Mouse (Mus musculus): ENCODE measurements around the gene Phyhd1. TPM values are rescaled to one million over a fixed set of nuclear protein-coding genes. Genes with fewer than 3 reads are reported as not detected.

Gene Phyhd1
- polyA plus RNA-seq, 1 experiment from 2014 or later = 7.4 TPM

GRCm38 (mm10) chr2:30242509-30242908 is 23.5 kb upstream of the Phyhd1 start:
- Histone ChIP-seq H3K27me3 (ENCODE audit: control insufficient read depth, insufficient read depth, low read depth, low read length) (no peaks in the 10 kb centered on the region), H3K4me3 (ENCODE audit: low read length) (no peak overlapping the region), H3K4me2 (ENCODE audit: low read depth, low read length) (no peak overlapping the region), H3K9me3 (ENCODE audit: control insufficient read depth, low read length) (no peaks in the 10 kb centered on the region), H3K27ac (ENCODE audit: low read length) (peak overlapping the region; percentile 70), H3K4me1 (replicated peaks; ENCODE audit: control insufficient read depth, insufficient read depth, low read length) (peaks cover 24% of the 10 kb centered on the region), H3K36me3 (ENCODE audit: control insufficient read depth, insufficient read depth, low read length) (peaks cover 22% of the 10 kb centered on the region), H3K9ac (ENCODE audit: low read length) (no peak overlapping the region)
- 44% methylated on average over 4 of the region's 4 CpGs for WGBS
- peak; percentile 31 for ATAC-seq (ENCODE audit: low read depth)

- 87% methylated on average over 4 of the region's 4 CpGs for WGBS
- Histone ChIP-seq H3K27me3 (ENCODE audit: control insufficient read depth, insufficient read depth, low read depth, low read length) (no peaks in the 10 kb centered on the region), H3K9me3 (ENCODE audit: control insufficient read depth, low read length) (no peaks in the 10 kb centered on the region), H3K4me3 (ENCODE audit: low read length) (no peak overlapping the region), H3K27ac (ENCODE audit: low read length) (0 out of 2 replicates have a peak overlapping the region, but pooled peaks have one; percentile 29), H3K9ac (ENCODE audit: low read length) (no peak overlapping the region), H3K36me3 (ENCODE audit: control insufficient read depth, insufficient read depth, low read length) (peaks cover 22% of the 10 kb centered on the region), H3K4me2 (ENCODE audit: low read depth, low read length) (no peak overlapping the region), H3K4me1 (replicated peaks; ENCODE audit: control insufficient read depth, insufficient read depth, low read length) (peaks cover 22% of the 10 kb centered on the region)
- no peak for ATAC-seq (ENCODE audit: low read depth)
Observed at GRCm38 (mm10) chr2:30243391-30243790, 22.6 kb upstream of the Phyhd1 start.

- H3K9me3 ChIP-seq (ENCODE audit: control insufficient read depth, low read length) = no peaks in the 10 kb centered on the region
- H3K4me3 ChIP-seq (ENCODE audit: low read length) = no peak overlapping the region
- H3K27ac ChIP-seq (ENCODE audit: low read length) = peak overlapping the region; percentile 47
- WGBS = 51% methylated on average over 7 of the region's 7 CpGs
- H3K9ac ChIP-seq (ENCODE audit: low read length) = peak overlapping the region; percentile 42; the same call in 1 of the 2 replicates
- peaks cover 13% of the 10 kb centered on the region for H3K4me1 ChIP-seq (replicated peaks; ENCODE audit: control insufficient read depth, insufficient read depth, low read length)
- peak; percentile 18; the same call in 1 of the 2 replicates for ATAC-seq (ENCODE audit: low read depth)
- peaks cover 27% of the 10 kb centered on the region for H3K36me3 ChIP-seq (ENCODE audit: control insufficient read depth, insufficient read depth, low read length)
- H3K27me3 ChIP-seq (ENCODE audit: control insufficient read depth, insufficient read depth, low read depth, low read length) = no peaks in the 10 kb centered on the region
- H3K4me2 ChIP-seq (ENCODE audit: low read depth, low read length) = no peak overlapping the region
Observed at GRCm38 (mm10) chr2:30244595-30245178, 21.3 kb upstream of the Phyhd1 start.

- Histone ChIP-seq H3K4me2 (ENCODE audit: low read depth, low read length) (no peak overlapping the region), H3K36me3 (ENCODE audit: control insufficient read depth, insufficient read depth, low read length) (peaks cover 15% of the 10 kb centered on the region), H3K4me3 (ENCODE audit: low read length) (no peak overlapping the region), H3K27me3 (ENCODE audit: control insufficient read depth, insufficient read depth, low read depth, low read length) (no peaks in the 10 kb centered on the region), H3K9me3 (ENCODE audit: control insufficient read depth, low read length) (no peaks in the 10 kb centered on the region), H3K9ac (ENCODE audit: low read length) (no peak overlapping the region), H3K27ac (ENCODE audit: low read length) (no peak overlapping the region), H3K4me1 (replicated peaks; ENCODE audit: control insufficient read depth, insufficient read depth, low read length) (peaks cover 13% of the 10 kb centered on the region)
- ATAC-seq (ENCODE audit: low read depth) = no peak
- WGBS = 95% methylated on average over 5 of the region's 5 CpGs
Observed at GRCm38 (mm10) chr2:30247036-30247435, 19.0 kb upstream of the Phyhd1 start.

- 67% methylated on average over 4 of the region's 4 CpGs for WGBS
- no peak overlapping the region for H3K4me3 ChIP-seq (ENCODE audit: low read length)
- no peak for ATAC-seq (ENCODE audit: low read depth)
- H3K4me2 ChIP-seq (ENCODE audit: low read depth, low read length) = no peak overlapping the region
- H3K27ac ChIP-seq (ENCODE audit: low read length) = no peak overlapping the region
- no peaks in the 10 kb centered on the region for H3K27me3 ChIP-seq (ENCODE audit: control insufficient read depth, insufficient read depth, low read depth, low read length)
- no peak overlapping the region for H3K9ac ChIP-seq (ENCODE audit: low read length)
- peaks cover 15% of the 10 kb centered on the region for H3K36me3 ChIP-seq (ENCODE audit: control insufficient read depth, insufficient read depth, low read length)
- H3K9me3 ChIP-seq (ENCODE audit: control insufficient read depth, low read length) = no peaks in the 10 kb centered on the region
- peaks cover 13% of the 10 kb centered on the region for H3K4me1 ChIP-seq (replicated peaks; ENCODE audit: control insufficient read depth, insufficient read depth, low read length)
Observed at GRCm38 (mm10) chr2:30247681-30248080, 18.3 kb upstream of the Phyhd1 start.

GRCm38 (mm10) chr2:30249182-30249581 is 16.8 kb upstream of the Phyhd1 start:
- ATAC-seq (ENCODE audit: low read depth) = no peak
- H3K9me3 ChIP-seq (ENCODE audit: control insufficient read depth, low read length) = no peaks in the 10 kb centered on the region
- peaks cover 10% of the 10 kb centered on the region for H3K4me1 ChIP-seq (replicated peaks; ENCODE audit: control insufficient read depth, insufficient read depth, low read length)
- no peak overlapping the region for H3K4me3 ChIP-seq (ENCODE audit: low read length)
- H3K36me3 ChIP-seq (ENCODE audit: control insufficient read depth, insufficient read depth, low read length) = peaks cover 10% of the 10 kb centered on the region
- H3K4me2 ChIP-seq (ENCODE audit: low read depth, low read length) = no peak overlapping the region
- no peak overlapping the region for H3K27ac ChIP-seq (ENCODE audit: low read length)
- 93% methylated on average over 3 of the region's 3 CpGs for WGBS
- H3K9ac ChIP-seq (ENCODE audit: low read length) = no peak overlapping the region
- no peaks in the 10 kb centered on the region for H3K27me3 ChIP-seq (ENCODE audit: control insufficient read depth, insufficient read depth, low read depth, low read length)

- H3K4me3 ChIP-seq (ENCODE audit: low read length) = no peak overlapping the region
- no peak overlapping the region for H3K9ac ChIP-seq (ENCODE audit: low read length)
- WGBS = 84% methylated on average over 10 of the region's 10 CpGs
- H3K27ac ChIP-seq (ENCODE audit: low read length) = no peak overlapping the region
- H3K4me1 ChIP-seq (replicated peaks; ENCODE audit: control insufficient read depth, insufficient read depth, low read length) = peaks cover 4% of the 10 kb centered on the region; the same call in 1 of the 2 replicates
- no peaks in the 10 kb centered on the region for H3K9me3 ChIP-seq (ENCODE audit: control insufficient read depth, low read length)
- no peak for ATAC-seq (ENCODE audit: low read depth)
- no peaks in the 10 kb centered on the region for H3K27me3 ChIP-seq (ENCODE audit: control insufficient read depth, insufficient read depth, low read depth, low read length)
- H3K4me2 ChIP-seq (ENCODE audit: low read depth, low read length) = no peak overlapping the region
- H3K36me3 ChIP-seq (ENCODE audit: control insufficient read depth, insufficient read depth, low read length) = peaks cover 13% of the 10 kb centered on the region
Observed at GRCm38 (mm10) chr2:30250166-30251128, 15.6 kb upstream of the Phyhd1 start.

GRCm38 (mm10) chr2:30251417-30252104 is 14.4 kb upstream of the Phyhd1 start:
- Histone ChIP-seq H3K9ac (ENCODE audit: low read length) (no peak overlapping the region), H3K4me3 (ENCODE audit: low read length) (no peak overlapping the region), H3K27ac (ENCODE audit: low read length) (no peak overlapping the region), H3K4me2 (ENCODE audit: low read depth, low read length) (no peak overlapping the region), H3K36me3 (ENCODE audit: control insufficient read depth, insufficient read depth, low read length) (peaks cover 24% of the 10 kb centered on the region), H3K9me3 (ENCODE audit: control insufficient read depth, low read length) (no peaks in the 10 kb centered on the region), H3K27me3 (ENCODE audit: control insufficient read depth, insufficient read depth, low read depth, low read length) (no peaks in the 10 kb centered on the region), H3K4me1 (replicated peaks; ENCODE audit: control insufficient read depth, insufficient read depth, low read length) (peaks cover 4% of the 10 kb centered on the region; the same call in 1 of the 2 replicates)
- ATAC-seq (ENCODE audit: low read depth) = peak; percentile 72
- WGBS = 73% methylated on average over 5 of the region's 5 CpGs

- 79% methylated on average over 3 of the region's 3 CpGs for WGBS
- H3K27me3 ChIP-seq (ENCODE audit: control insufficient read depth, insufficient read depth, low read depth, low read length) = no peaks in the 10 kb centered on the region
- no peak overlapping the region for H3K4me2 ChIP-seq (ENCODE audit: low read depth, low read length)
- no peak overlapping the region for H3K9ac ChIP-seq (ENCODE audit: low read length)
- ATAC-seq (ENCODE audit: low read depth) = no peak
- no peaks in the 10 kb centered on the region for H3K9me3 ChIP-seq (ENCODE audit: control insufficient read depth, low read length)
- H3K4me1 ChIP-seq (replicated peaks; ENCODE audit: control insufficient read depth, insufficient read depth, low read length) = peaks cover 4% of the 10 kb centered on the region; the same call in 1 of the 2 replicates
- no peak overlapping the region for H3K27ac ChIP-seq (ENCODE audit: low read length)
- H3K4me3 ChIP-seq (ENCODE audit: low read length) = no peak overlapping the region
- H3K36me3 ChIP-seq (ENCODE audit: control insufficient read depth, insufficient read depth, low read length) = peaks cover 34% of the 10 kb centered on the region
Observed at GRCm38 (mm10) chr2:30252521-30252920, 13.5 kb upstream of the Phyhd1 start.

All from lung, embryonic 16.5 days (tissue).